Mouse (Mus musculus) neural tube, embryonic 13.5 days (tissue): ENCODE measurements at regions not wholly inside any gene's neighbourhood (a gene's known extent, or its start where the extent isn't known, plus 50 kb on each side); places are given as distances from the start of the nearest gene placed in this dataset.

ENCODE experiments used
- ATAC-seq: fragments of 200-750 bp; cut with Nextera tagmentation; 2 replicates; pipeline ENCODE4 v1.8.0; 2017; ENCODE audit warnings: low read depth, mild to moderate bottlenecking, moderate TSS enrichment, moderate library complexity
- H3K27ac ChIP-seq: fragments of 300-500 bp; sonication (generic); replicated peaks from 2 replicates; pipeline ENCODE4 v1.5.1; 2015; ENCODE audit warnings: moderate library complexity, mild to moderate bottlenecking, inconsistent platforms
- H3K27me3 ChIP-seq: fragments of 300-500 bp; sonication (generic); 2 replicates; pipeline ENCODE4 v1.6.1; 2015; ENCODE audit warnings: mild to moderate bottlenecking, inconsistent platforms
- H3K36me3 ChIP-seq: fragments of 300-500 bp; sonication (generic); 2 replicates; pipeline ENCODE4 v1.6.1; 2015; ENCODE audit warnings: mild to moderate bottlenecking, inconsistent platforms
- H3K4me1 ChIP-seq: fragments of 300-500 bp; sonication (generic); replicated peaks from 2 replicates; pipeline ENCODE4 v1.6.1; 2015; ENCODE audit warnings: inconsistent platforms
- H3K4me2 ChIP-seq: fragments of 300-500 bp; sonication (generic); 2 replicates; pipeline ENCODE4 v1.6.1; 2015; ENCODE audit warnings: inconsistent platforms, mild to moderate bottlenecking, moderate library complexity
- H3K4me3 ChIP-seq: fragments of 300-500 bp; sonication (generic); 2 replicates; pipeline ENCODE4 v1.5.1; 2015; ENCODE audit warnings: mild to moderate bottlenecking, inconsistent platforms
- H3K9ac ChIP-seq: fragments of 300-500 bp; sonication (generic); 2 replicates; pipeline ENCODE4 v1.6.1; 2015; ENCODE audit warnings: moderate library complexity, mild to moderate bottlenecking, inconsistent platforms
- H3K9me3 ChIP-seq: fragments of 300-500 bp; sonication (generic); 2 replicates; pipeline ENCODE4 v1.6.1; 2016; ENCODE audit warnings: inconsistent platforms
- WGBS: fragments of 180-500 bp; shearing (Covaris S2); methylation state at CpG from one replicate; pipeline ENCODE4 v1.1.7; 2015; 5-methylcytosine and 5-hydroxymethylcytosine counted together

- Histone ChIP-seq H3K27me3 (no peaks in the 10 kb centered on the region), H3K27ac (no peak overlapping the region), H3K36me3 (no peaks in the 10 kb centered on the region), H3K9ac (no peak overlapping the region), H3K9me3 (no peaks in the 10 kb centered on the region), H3K4me2 (no peak overlapping the region), H3K4me3 (no peak overlapping the region), H3K4me1 (no peaks in the 10 kb centered on the region; the same call in 1 of the 2 replicates)
- no peak for ATAC-seq
- WGBS = 54% methylated on average over 3 of the region's 3 CpGs
Observed at GRCm38 (mm10) chr16:72256388-72256787, 51.7 kb upstream of the Robo1 start.
